Mouse (Mus musculus) heart, embryonic 11.5 days (tissue): ENCODE measurements at regions not wholly inside any gene's neighbourhood (a gene's known extent, or its start where the extent isn't known, plus 50 kb on each side); places are given as distances from the start of the nearest gene placed in this dataset.

Experiments
- ATAC-seq: fragments of 200-750 bp; cut with Nextera tagmentation; replicated peaks from 2 replicates; pipeline ENCODE4 v1.8.0; 2017; ENCODE audit warnings: moderate library complexity; ENCODE audit not compliant: insufficient number of reproducible peaks, low FRiP score, low TSS enrichment
- H3K27ac ChIP-seq: fragments of 300-500 bp; sonication (generic); 2 replicates; pipeline ENCODE4 v1.5.1; 2014; ENCODE audit warnings: mild to moderate bottlenecking, low read depth, low read length
- H3K27me3 ChIP-seq: fragments of 300-500 bp; sonication (generic); 2 replicates; pipeline ENCODE4 v1.6.1; 2014; ENCODE audit warnings: mild to moderate bottlenecking, low read length, mixed read lengths; ENCODE audit not compliant: control insufficient read depth, insufficient read depth
- H3K36me3 ChIP-seq: fragments of 300-500 bp; sonication (generic); 2 replicates; pipeline ENCODE4 v1.6.1; 2014; ENCODE audit warnings: mild to moderate bottlenecking, low read length, moderate library complexity, mixed read lengths; ENCODE audit not compliant: control insufficient read depth, insufficient read depth
- H3K4me1 ChIP-seq: fragments of 300-500 bp; sonication (generic); 2 replicates; pipeline ENCODE4 v1.6.1; 2014; ENCODE audit warnings: low read length; ENCODE audit not compliant: control insufficient read depth, insufficient read depth
- H3K4me2 ChIP-seq: fragments of 300-500 bp; sonication (generic); 2 replicates; pipeline ENCODE4 v1.6.1; 2014; ENCODE audit warnings: mild to moderate bottlenecking, moderate library complexity
- H3K4me3 ChIP-seq: fragments of 300-500 bp; sonication (generic); 2 replicates; pipeline ENCODE4 v1.5.1; 2014; ENCODE audit warnings: low read depth, low read length
- H3K9ac ChIP-seq: fragments of 300-500 bp; sonication (generic); 2 replicates; pipeline ENCODE4 v1.6.1; 2014; ENCODE audit warnings: mild to moderate bottlenecking, low read depth, low read length, moderate library complexity
- H3K9me3 ChIP-seq: fragments of 300-500 bp; sonication (generic); replicated peaks from 2 replicates; pipeline ENCODE4 v1.6.1; 2016; ENCODE audit warnings: low read length; ENCODE audit not compliant: control insufficient read depth
- WGBS: fragments of 180-500 bp; shearing (Covaris S2); extraction: QIAGEN DNeasy Blood & Tissue Kit; methylation state at CpG from one replicate; pipeline ENCODE4 v1.1.7; 2014; ENCODE audit not compliant: insufficient replicate concordance; 5-methylcytosine and 5-hydroxymethylcytosine counted together

DNA sequence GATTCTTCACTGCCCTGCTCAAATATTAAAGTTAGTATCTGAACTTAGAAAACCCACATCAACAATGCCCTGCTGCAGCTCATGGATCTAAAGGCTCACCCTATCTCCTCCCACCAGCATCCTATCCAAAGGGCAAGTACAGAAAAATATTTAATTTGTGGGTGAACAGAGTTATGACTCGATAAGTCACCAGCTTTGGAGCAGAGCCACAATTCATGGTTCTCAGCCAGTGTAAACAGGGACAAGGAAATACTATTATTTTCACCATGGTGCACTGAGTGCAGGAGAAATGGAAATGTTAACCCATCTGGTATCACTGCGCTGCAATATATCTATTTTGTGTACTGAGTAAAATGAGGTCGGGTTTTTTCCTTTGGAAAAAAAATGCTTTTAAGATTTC, 225.8 kb downstream of the Nfkbiz start:
- no peak overlapping the region for H3K27ac ChIP-seq
- 0 out of 2 replicates have a peak, but pooled peaks cover 2% of the 10 kb centered on the region for H3K9me3 ChIP-seq
- H3K4me3 ChIP-seq = no peak overlapping the region
- H3K4me1 ChIP-seq = no peaks in the 10 kb centered on the region
- H3K9ac ChIP-seq = no peak overlapping the region
- no peaks in the 10 kb centered on the region for H3K27me3 ChIP-seq
- WGBS = 81% methylated on average over 3 of the region's 3 CpGs
- no peak overlapping the region for H3K4me2 ChIP-seq
- no peak for ATAC-seq
- no peaks in the 10 kb centered on the region for H3K36me3 ChIP-seq

DNA sequence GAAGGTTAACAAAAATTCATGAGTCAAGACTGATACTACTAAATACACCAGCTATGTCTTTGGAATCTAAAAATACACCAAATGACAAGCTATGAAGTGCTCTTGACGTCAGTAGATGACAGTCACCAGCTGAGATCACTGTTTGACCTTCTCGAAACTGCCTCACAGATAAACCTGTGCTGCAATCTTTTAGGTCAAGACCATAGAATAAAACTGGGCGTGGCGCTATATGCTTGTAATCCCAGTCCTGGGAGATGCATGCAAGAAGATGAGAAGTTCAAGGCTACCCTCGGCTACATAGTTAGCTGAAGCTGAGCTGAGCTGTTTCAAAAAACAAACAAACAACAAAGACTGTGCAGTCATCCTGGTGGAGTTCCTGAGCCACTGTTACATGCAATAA, 226.7 kb downstream of the Nfkbiz start:
- no peak overlapping the region for H3K27ac ChIP-seq
- no peak overlapping the region for H3K9ac ChIP-seq
- H3K4me1 ChIP-seq = no peaks in the 10 kb centered on the region
- ATAC-seq = no peak
- H3K4me3 ChIP-seq = no peak overlapping the region
- no peak overlapping the region for H3K4me2 ChIP-seq
- no peaks in the 10 kb centered on the region for H3K36me3 ChIP-seq
- no peaks in the 10 kb centered on the region for H3K27me3 ChIP-seq
- 0 out of 2 replicates have a peak, but pooled peaks cover 2% of the 10 kb centered on the region for H3K9me3 ChIP-seq
- 70% methylated on average over 5 of the region's 5 CpGs for WGBS

DNA sequence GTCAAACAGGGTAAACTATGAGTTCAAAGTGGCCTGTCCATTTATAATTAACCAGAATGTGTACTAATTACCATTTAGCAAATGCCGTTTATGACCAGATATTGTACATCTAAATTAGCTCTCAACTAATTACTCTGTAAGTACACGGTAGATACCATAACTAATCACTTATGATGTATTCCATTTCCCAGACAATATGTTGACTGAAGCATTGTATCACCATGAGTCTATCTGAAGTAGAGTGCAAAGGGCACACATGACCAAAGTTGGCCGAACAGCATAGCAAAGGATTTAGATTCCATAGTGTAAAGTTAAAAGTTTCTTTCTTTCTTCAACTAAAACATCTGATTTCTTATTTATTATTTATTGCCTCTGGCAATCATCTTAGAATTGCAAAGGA, 227.5 kb downstream of the Nfkbiz start:
- WGBS = 86% methylated on average over 3 of the region's 3 CpGs
- H3K4me1 ChIP-seq = no peaks in the 10 kb centered on the region
- H3K27me3 ChIP-seq = no peaks in the 10 kb centered on the region
- H3K4me2 ChIP-seq = no peak overlapping the region
- no peak overlapping the region for H3K27ac ChIP-seq
- H3K9me3 ChIP-seq = 0 out of 2 replicates have a peak, but pooled peaks cover 2% of the 10 kb centered on the region
- H3K36me3 ChIP-seq = no peaks in the 10 kb centered on the region
- H3K4me3 ChIP-seq = no peak overlapping the region
- ATAC-seq = no peak
- H3K9ac ChIP-seq = no peak overlapping the region

DNA sequence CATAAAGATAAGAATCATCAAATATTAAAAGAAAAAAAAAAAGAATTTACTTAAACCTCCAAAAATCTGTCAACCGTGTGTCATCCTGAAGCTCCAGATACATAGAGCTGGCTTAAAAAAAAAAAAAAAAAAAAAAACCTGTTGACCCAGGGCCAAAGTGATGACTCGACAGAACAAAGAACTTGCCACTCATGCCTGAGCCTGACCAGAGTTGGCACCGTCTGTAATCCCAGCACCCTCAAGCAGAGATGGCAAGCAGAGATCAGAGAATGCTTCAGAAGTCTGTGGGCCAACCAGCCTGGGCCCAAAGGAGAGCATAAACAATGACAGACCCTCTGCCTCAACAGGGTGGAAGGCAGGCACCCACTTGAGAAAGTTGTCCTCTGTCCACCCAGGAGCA, 230.3 kb downstream of the Nfkbiz start:
- Histone ChIP-seq H3K36me3 (no peaks in the 10 kb centered on the region), H3K27ac (no peak overlapping the region), H3K27me3 (no peaks in the 10 kb centered on the region), H3K9ac (no peak overlapping the region), H3K4me1 (no peaks in the 10 kb centered on the region), H3K4me3 (no peak overlapping the region), H3K9me3 (0 out of 2 replicates have a peak, but pooled peaks cover 2% of the 10 kb centered on the region), H3K4me2 (no peak overlapping the region)
- no peak for ATAC-seq
- WGBS = 81% methylated on average over 3 of the region's 3 CpGs

DNA sequence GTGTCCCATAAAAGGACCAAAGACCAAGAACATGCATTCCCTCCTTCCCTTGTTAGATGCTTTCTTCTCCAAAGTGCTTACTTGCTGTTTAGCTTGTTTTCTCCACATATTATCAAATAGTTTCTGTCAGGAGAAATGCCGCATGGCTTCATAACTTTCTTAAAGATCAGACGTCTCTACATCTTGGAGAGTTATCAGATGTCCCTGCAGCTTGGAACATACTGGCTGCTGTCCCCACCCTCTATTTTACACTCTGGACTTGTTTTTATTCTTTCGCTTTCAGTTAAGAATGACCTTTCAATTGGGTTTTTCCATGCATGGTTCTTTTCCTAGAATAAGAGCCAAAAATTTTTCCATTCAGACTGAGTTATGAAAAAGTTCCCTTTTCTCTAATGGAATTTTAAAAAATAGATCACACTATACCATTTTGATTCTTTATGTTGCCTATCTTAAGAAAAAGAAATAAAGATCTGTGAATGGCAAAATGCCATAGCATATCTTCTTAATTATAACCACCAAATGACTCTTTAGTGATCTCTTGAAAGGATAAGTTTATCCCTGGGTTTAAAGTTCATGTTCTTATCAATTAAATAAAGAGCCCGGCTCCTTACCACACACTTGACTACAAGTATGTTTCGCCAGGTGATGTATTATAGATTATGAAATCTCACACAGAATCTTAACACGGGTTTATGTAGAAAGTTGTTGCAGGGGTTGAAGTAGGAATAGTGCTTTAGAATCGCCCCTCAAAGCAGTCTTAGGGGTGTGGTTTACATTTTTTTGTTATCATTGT, 232.1 kb downstream of the Nfkbiz start:
- Histone ChIP-seq H3K4me1 (no peaks in the 10 kb centered on the region), H3K9me3 (0 out of 2 replicates have a peak, but pooled peaks cover 2% of the 10 kb centered on the region), H3K4me3 (no peak overlapping the region), H3K36me3 (no peaks in the 10 kb centered on the region), H3K27me3 (no peaks in the 10 kb centered on the region), H3K27ac (no peak overlapping the region), H3K4me2 (no peak overlapping the region), H3K9ac (no peak overlapping the region)
- no peak for ATAC-seq
- WGBS = 77% methylated on average over 7 of the region's 7 CpGs

DNA sequence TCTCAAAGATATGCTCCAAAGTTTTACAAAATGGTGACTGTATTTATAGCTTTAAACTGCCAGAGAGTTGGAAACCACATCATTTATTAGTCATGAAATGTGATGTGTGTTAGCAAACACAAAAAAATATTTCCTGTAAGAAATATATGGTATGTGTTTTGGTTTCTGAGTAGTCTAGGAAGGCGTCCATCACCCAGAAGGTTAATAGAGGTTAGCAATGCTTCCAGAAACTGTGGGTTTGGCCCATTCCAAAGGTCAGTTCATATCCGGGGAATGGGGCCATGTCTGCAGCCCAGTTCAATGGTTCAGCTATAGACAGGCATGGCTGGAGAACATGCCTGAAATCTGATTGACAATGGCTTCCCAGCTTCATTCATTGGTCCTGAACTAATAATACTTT, 235.1 kb downstream of the Nfkbiz start:
- Histone ChIP-seq H3K4me2 (no peak overlapping the region), H3K9me3 (no peaks in the 10 kb centered on the region), H3K27ac (no peak overlapping the region), H3K4me1 (no peaks in the 10 kb centered on the region), H3K27me3 (no peaks in the 10 kb centered on the region), H3K4me3 (no peak overlapping the region), H3K9ac (no peak overlapping the region), H3K36me3 (no peaks in the 10 kb centered on the region)
- whole genome bisulfite sequencing = 75% methylated on average over 2 of the region's 2 CpGs
- ATAC-seq = no peak

DNA sequence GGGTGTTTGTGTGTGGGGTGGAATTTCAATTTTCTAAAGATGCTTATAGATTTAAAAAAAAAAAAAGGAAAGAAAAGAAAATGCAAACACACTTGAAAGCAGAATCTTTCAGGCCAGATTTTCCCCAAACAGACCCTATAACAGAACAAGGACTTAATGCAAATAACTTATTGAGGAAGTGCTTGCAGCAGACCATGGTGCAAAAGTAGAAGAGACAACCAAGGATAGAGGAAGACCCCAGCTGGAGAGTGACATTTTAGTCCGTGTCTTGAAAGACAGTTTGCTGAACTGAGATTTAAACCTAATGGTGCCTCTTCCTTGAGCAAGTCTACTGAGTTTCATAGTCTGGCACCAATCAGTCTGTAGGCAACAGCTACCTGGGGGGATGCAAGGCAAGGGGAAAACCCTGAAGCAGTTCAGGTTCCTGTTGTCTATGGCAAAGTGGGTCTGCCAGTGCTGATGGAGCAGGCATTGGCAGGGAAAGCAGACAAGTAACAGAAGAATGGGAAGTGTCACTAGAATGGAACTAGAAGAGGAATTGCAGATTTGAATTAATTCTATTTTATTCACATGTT, 249.2 kb downstream of the Nfkbiz start:
- 58% methylated on average over 1 of the region's 1 CpGs for WGBS
- no peaks in the 10 kb centered on the region for H3K4me1 ChIP-seq
- H3K27me3 ChIP-seq = no peaks in the 10 kb centered on the region
- H3K9ac ChIP-seq = no peak overlapping the region
- H3K27ac ChIP-seq = no peak overlapping the region
- H3K9me3 ChIP-seq = no peaks in the 10 kb centered on the region
- no peak overlapping the region for H3K4me2 ChIP-seq
- ATAC-seq = no peak
- H3K36me3 ChIP-seq = no peaks in the 10 kb centered on the region
- H3K4me3 ChIP-seq = no peak overlapping the region

DNA sequence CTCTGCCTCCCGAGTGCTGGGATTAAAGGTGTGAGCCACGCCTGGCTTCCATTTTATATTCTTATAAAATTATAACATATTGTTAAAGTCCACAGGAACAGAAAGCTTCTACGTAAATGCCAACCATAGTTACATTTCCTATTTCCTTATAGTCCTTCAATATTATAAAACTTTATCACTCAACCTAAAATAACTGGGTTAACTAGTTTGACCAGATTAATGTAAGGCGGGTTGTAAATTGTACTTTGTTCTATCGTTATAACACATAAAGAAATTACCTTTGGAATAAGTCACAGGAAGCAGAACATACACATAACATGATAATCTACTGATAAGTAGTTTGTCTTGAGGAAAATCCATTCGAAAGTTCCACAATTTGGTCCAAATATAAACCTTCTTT, 251.6 kb downstream of the Nfkbiz start:
- Histone ChIP-seq H3K4me2 (no peak overlapping the region), H3K9ac (no peak overlapping the region), H3K27me3 (no peaks in the 10 kb centered on the region), H3K27ac (no peak overlapping the region), H3K36me3 (no peaks in the 10 kb centered on the region), H3K9me3 (no peaks in the 10 kb centered on the region), H3K4me3 (no peak overlapping the region), H3K4me1 (no peaks in the 10 kb centered on the region; the same call in 1 of the 2 replicates)
- ATAC-seq = no peak
- WGBS = 81% methylated on average over 6 of the region's 6 CpGs

DNA sequence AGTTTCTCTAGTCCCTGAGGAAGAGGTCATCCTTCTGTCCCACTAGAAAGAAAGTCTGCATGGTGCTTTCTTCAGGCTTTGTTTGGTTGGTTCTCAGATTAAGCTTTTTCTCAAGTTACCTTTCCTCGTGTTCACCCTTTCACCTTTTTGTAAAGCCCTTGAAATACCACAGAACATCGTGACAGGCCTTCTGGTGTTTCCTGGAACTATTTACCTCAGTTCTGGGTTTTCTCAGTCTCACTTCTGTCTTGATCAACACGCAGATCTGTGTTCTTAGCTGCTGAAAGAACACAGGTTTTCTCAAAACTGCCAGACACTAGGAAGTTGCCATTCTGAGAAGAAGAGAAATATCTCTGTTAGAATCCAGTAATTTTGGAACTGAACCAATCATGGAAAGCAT, 255.8 kb downstream of the Nfkbiz start:
- H3K36me3 ChIP-seq = no peaks in the 10 kb centered on the region
- WGBS = 30% methylated on average over 3 of the region's 3 CpGs
- no peak overlapping the region for H3K27ac ChIP-seq
- H3K9me3 ChIP-seq = no peaks in the 10 kb centered on the region
- no peak overlapping the region for H3K4me3 ChIP-seq
- no peak overlapping the region for H3K9ac ChIP-seq
- ATAC-seq = no peak
- H3K27me3 ChIP-seq = no peaks in the 10 kb centered on the region
- no peak overlapping the region for H3K4me2 ChIP-seq
- no peaks in the 10 kb centered on the region; the same call in 1 of the 2 replicates for H3K4me1 ChIP-seq
